ENCODE assay signal across 8 mouse cellular contexts in genomic region chr4:132309140-132309848, GRCm38 (mm10). TPM values are rescaled to one million over a fixed set of nuclear protein-coding genes. Genes with fewer than 3 reads are reported as not detected.
DNase-seq lines count a peak whose midpoint lies in the region; ATAC-seq and TF ChIP-seq lines count a peak whose summit lies in the region.

No protein-coding gene starts in this region.

- peak overlapping the region; percentile 85 for H3K27ac ChIP-seq in kidney, embryonic 14.5 days (ENCODE audit: low read depth, low read length)
- peak overlapping the region; percentile 94 for H3K27ac ChIP-seq in ES-Bruce4 (ENCODE audit: insufficient read depth, low read length)
- peak overlapping the region; percentile 90 for H3K27ac ChIP-seq in embryonic facial prominence, embryonic 13.5 days
- H3K27ac ChIP-seq in hindbrain, embryonic 16.5 days (ENCODE audit: low read depth, low read length), result peak overlapping the region; percentile 94

- H3K27me3 ChIP-seq in kidney, embryonic 14.5 days (ENCODE audit: control insufficient read depth, insufficient read depth, low read length), result no peaks in the 10 kb centered on the region
- no peaks in the 10 kb centered on the region for H3K27me3 ChIP-seq in ES-Bruce4 (ENCODE audit: control insufficient read depth, insufficient read depth, low read length, poor library complexity, severe bottlenecking)
- no peaks in the 10 kb centered on the region for H3K27me3 ChIP-seq in embryonic facial prominence, embryonic 13.5 days
- H3K27me3 ChIP-seq in hindbrain, embryonic 16.5 days (replicated peaks; ENCODE audit: control insufficient read depth, insufficient read depth, low read length), result no peaks in the 10 kb centered on the region

- H3K4me2 ChIP-seq in kidney, embryonic 14.5 days (replicated peaks; ENCODE audit: low read depth, low read length), result peak overlapping the region; percentile 94
- H3K4me2 ChIP-seq in embryonic facial prominence, embryonic 13.5 days, result peak overlapping the region; percentile 75
- peak overlapping the region; percentile 82 for H3K4me2 ChIP-seq in hindbrain, embryonic 16.5 days (ENCODE audit: low read length)

- no peak for ATAC-seq in kidney, embryonic 14.5 days (ENCODE audit: low FRiP score, low TSS enrichment)
- ATAC-seq in embryonic facial prominence, embryonic 13.5 days (ENCODE audit: insufficient number of reproducible peaks, insufficient read depth, low FRiP score, low TSS enrichment, low read depth), result no peak
- no peak for ATAC-seq in hindbrain, embryonic 16.5 days
- peak; percentile 19; the same call in 1 of the 2 replicates for ATAC-seq in megakaryocyte progenitor cell, adult 5-6 weeks (replicated peaks; ENCODE audit: poor library complexity)

- no peaks in the 10 kb centered on the region for H3K9me3 ChIP-seq in kidney, embryonic 14.5 days (ENCODE audit: control insufficient read depth, low read length)
- H3K9me3 ChIP-seq in ES-Bruce4 (replicated peaks; ENCODE audit: control insufficient read depth, insufficient read depth, low read length, poor library complexity, severe bottlenecking), result no peaks in the 10 kb centered on the region
- no peaks in the 10 kb centered on the region for H3K9me3 ChIP-seq in embryonic facial prominence, embryonic 13.5 days
- H3K9me3 ChIP-seq in hindbrain, embryonic 16.5 days (ENCODE audit: control insufficient read depth, low read length), result no peaks in the 10 kb centered on the region

- no peak for TF ChIP-seq EP300 in ES-Bruce4 (IDR thresholded peaks at IDR 0.05; ENCODE audit: insufficient read depth, low read depth, low read length)

- peak overlapping the region; percentile 90 for H3K9ac ChIP-seq in kidney, embryonic 14.5 days (ENCODE audit: low read depth, low read length)
- peak overlapping the region; percentile 96 for H3K9ac ChIP-seq in ES-Bruce4 (ENCODE audit: low read depth, poor library complexity, severe bottlenecking)
- peak overlapping the region; percentile 97 for H3K9ac ChIP-seq in embryonic facial prominence, embryonic 13.5 days
- H3K9ac ChIP-seq in hindbrain, embryonic 16.5 days (ENCODE audit: low read depth, low read length), result peak overlapping the region; percentile 94

- DNase-seq in kidney, adult 9 months, result no peak
- DNase-seq in telencephalon, adult 2 months (ENCODE audit: low read depth, low spot score), result peak; percentile 22
- no peak for DNase-seq in right cerebral cortex, postnatal 36 days (ENCODE audit: low spot score in 2 of 2)

- peak overlapping the region; percentile 76 for H3K4me3 ChIP-seq in kidney, embryonic 14.5 days (ENCODE audit: low read length)
- peak overlapping the region; percentile 88 for H3K4me3 ChIP-seq in ES-Bruce4 (ENCODE audit: low read depth, low read length)
- H3K4me3 ChIP-seq in embryonic facial prominence, embryonic 13.5 days, result peak overlapping the region; percentile 79
- H3K4me3 ChIP-seq in hindbrain, embryonic 16.5 days (ENCODE audit: low read length), result peak overlapping the region; percentile 74

- WGBS in kidney, embryonic 14.5 days, result under 1% methylated on average over 15 of the region's 15 CpGs
- WGBS in embryonic facial prominence, embryonic 13.5 days, result under 1% methylated on average over 15 of the region's 15 CpGs
- WGBS in hindbrain, embryonic 16.5 days, result 0% methylated on average over 15 of the region's 15 CpGs

- no peak for TF ChIP-seq POLR2A in ES-Bruce4 (IDR thresholded peaks at IDR 0.05; ENCODE audit: insufficient read depth, low read length)

- 0 out of 2 replicates have a peak, but pooled peaks cover 4% of the 10 kb centered on the region for H3K4me1 ChIP-seq in kidney, embryonic 14.5 days (ENCODE audit: control insufficient read depth, insufficient read depth, low read length)
- H3K4me1 ChIP-seq in ES-Bruce4 (ENCODE audit: control insufficient read depth, insufficient read depth, low read length), result no peaks in the 10 kb centered on the region
- peaks cover 8% of the 10 kb centered on the region for H3K4me1 ChIP-seq in embryonic facial prominence, embryonic 13.5 days
- peaks cover 10% of the 10 kb centered on the region for H3K4me1 ChIP-seq in hindbrain, embryonic 16.5 days (ENCODE audit: control insufficient read depth, insufficient read depth, low read depth, low read length)

- TF ChIP-seq CTCF in ES-Bruce4 (IDR thresholded peaks at IDR 0.05; ENCODE audit: low read depth, low read length), result no peak

- H3K36me3 ChIP-seq in kidney, embryonic 14.5 days (ENCODE audit: control insufficient read depth, insufficient read depth, low read length), result peaks cover 31% of the 10 kb centered on the region
- H3K36me3 ChIP-seq in ES-Bruce4 (ENCODE audit: control insufficient read depth, insufficient read depth, low read length, poor library complexity, severe bottlenecking), result peaks cover 33% of the 10 kb centered on the region
- H3K36me3 ChIP-seq in embryonic facial prominence, embryonic 13.5 days, result peaks cover 47% of the 10 kb centered on the region
- H3K36me3 ChIP-seq in hindbrain, embryonic 16.5 days (ENCODE audit: control insufficient read depth, insufficient read depth, low read length), result peaks cover 34% of the 10 kb centered on the region

RNA-seq across cellular contexts. Expression of gene Rab42, which starts 6.1 kb away (rescaled TPM):
- polyA plus RNA-seq in kidney, embryonic 14.5 days (2014; fragmentation: Nextera tagmentation; extraction: Ambion mirVana), result 2.4 and 3.5 TPM in 2 replicates
- polyA plus RNA-seq in ES-Bruce4 (2011; ENCODE audit: insufficient read depth, insufficient read length, low read depth, missing spikeins), result 0.90 TPM in 1 of 2 replicates, not detected in the other
- polyA plus RNA-seq in embryonic facial prominence, embryonic 13.5 days (2015; fragmentation: Nextera tagmentation; extraction: Ambion mirVana), result 2.1 and 2.6 TPM in 2 replicates
- 3.9 and 4.8 TPM in 2 replicates for polyA plus RNA-seq in hindbrain, embryonic 16.5 days (2015; fragmentation: Nextera tagmentation; extraction: Ambion mirVana)
- total RNA-seq in megakaryocyte progenitor cell, adult 5-6 weeks (2015), result not detected in 2 replicates
- total RNA-seq in megakaryocyte progenitor cell, adult 5-6 weeks (2017), result 1.0 and 1.3 TPM in 2 replicates

RNA-seq across cellular contexts. Expression of gene Trnau1ap, which starts 20.0 kb away (rescaled TPM):
- 79.5 and 86.2 TPM in 2 replicates for polyA plus RNA-seq in kidney, embryonic 14.5 days (2014; fragmentation: Nextera tagmentation; extraction: Ambion mirVana)
- polyA plus RNA-seq in ES-Bruce4 (2011; ENCODE audit: insufficient read depth, insufficient read length, low read depth, missing spikeins), result 35.2 and 36.1 TPM in 2 replicates
- 78.5 and 83.1 TPM in 2 replicates for polyA plus RNA-seq in embryonic facial prominence, embryonic 13.5 days (2015; fragmentation: Nextera tagmentation; extraction: Ambion mirVana)
- polyA plus RNA-seq in hindbrain, embryonic 16.5 days (2015; fragmentation: Nextera tagmentation; extraction: Ambion mirVana), result 75.2 and 77.9 TPM in 2 replicates
- 32.2 and 45.6 TPM in 2 replicates for total RNA-seq in megakaryocyte progenitor cell, adult 5-6 weeks (2015)
- total RNA-seq in megakaryocyte progenitor cell, adult 5-6 weeks (2017), result 34.4 and 43.4 TPM in 2 replicates

RNA-seq across cellular contexts. Expression of gene Taf12, which starts 35.1 kb away (rescaled TPM):
- 42.7 and 46.6 TPM in 2 replicates for polyA plus RNA-seq in kidney, embryonic 14.5 days (2014; fragmentation: Nextera tagmentation; extraction: Ambion mirVana)
- 34.3 and 35.2 TPM in 2 replicates for polyA plus RNA-seq in ES-Bruce4 (2011; ENCODE audit: insufficient read depth, insufficient read length, low read depth, missing spikeins)
- polyA plus RNA-seq in embryonic facial prominence, embryonic 13.5 days (2015; fragmentation: Nextera tagmentation; extraction: Ambion mirVana), result 52.5 and 57.9 TPM in 2 replicates
- 37.5 and 40.3 TPM in 2 replicates for polyA plus RNA-seq in hindbrain, embryonic 16.5 days (2015; fragmentation: Nextera tagmentation; extraction: Ambion mirVana)
- total RNA-seq in megakaryocyte progenitor cell, adult 5-6 weeks (2015), result 40.5 and 42.1 TPM in 2 replicates
- 34.1 and 72.2 TPM in 2 replicates for total RNA-seq in megakaryocyte progenitor cell, adult 5-6 weeks (2017)

RNA-seq across cellular contexts. Expression of gene Rcc1, which starts 44.1 kb away (rescaled TPM):
- polyA plus RNA-seq in kidney, embryonic 14.5 days (2014; fragmentation: Nextera tagmentation; extraction: Ambion mirVana), result 63.6 and 66.2 TPM in 2 replicates
- polyA plus RNA-seq in ES-Bruce4 (2011; ENCODE audit: insufficient read depth, insufficient read length, low read depth, missing spikeins), result 78.8 and 83.1 TPM in 2 replicates
- 74.1 and 81.9 TPM in 2 replicates for polyA plus RNA-seq in embryonic facial prominence, embryonic 13.5 days (2015; fragmentation: Nextera tagmentation; extraction: Ambion mirVana)
- 31.5 and 35.2 TPM in 2 replicates for polyA plus RNA-seq in hindbrain, embryonic 16.5 days (2015; fragmentation: Nextera tagmentation; extraction: Ambion mirVana)
- total RNA-seq in megakaryocyte progenitor cell, adult 5-6 weeks (2015), result 24.2 and 26.8 TPM in 2 replicates
- 44.1 and 46.9 TPM in 2 replicates for total RNA-seq in megakaryocyte progenitor cell, adult 5-6 weeks (2017)

RNA-seq across cellular contexts. Expression of gene Gmeb1, which starts 47.9 kb away (rescaled TPM):
- 29.7 and 41.0 TPM in 2 replicates for polyA plus RNA-seq in kidney, embryonic 14.5 days (2014; fragmentation: Nextera tagmentation; extraction: Ambion mirVana)
- polyA plus RNA-seq in ES-Bruce4 (2011; ENCODE audit: insufficient read depth, insufficient read length, low read depth, missing spikeins), result 23.8 and 25.9 TPM in 2 replicates
- 42.6 and 46.2 TPM in 2 replicates for polyA plus RNA-seq in embryonic facial prominence, embryonic 13.5 days (2015; fragmentation: Nextera tagmentation; extraction: Ambion mirVana)
- 37.6 and 38.1 TPM in 2 replicates for polyA plus RNA-seq in hindbrain, embryonic 16.5 days (2015; fragmentation: Nextera tagmentation; extraction: Ambion mirVana)
- 13.9 and 14.3 TPM in 2 replicates for total RNA-seq in megakaryocyte progenitor cell, adult 5-6 weeks (2015)
- 18.7 and 29.3 TPM in 2 replicates for total RNA-seq in megakaryocyte progenitor cell, adult 5-6 weeks (2017)
